Mouse (Mus musculus) megakaryocyte, embryonic 14.5 days (primary cell): ENCODE results near the gene Shc2.

Experiments used
- FLI1 ChIP-seq: IDR thresholded peaks from 2 replicates; pipeline ENCODE4 v1.6.1; 2012; ENCODE audit warnings: low read length, inconsistent platforms, mixed read lengths
- GATA1 ChIP-seq: IDR thresholded peaks from 3 replicates; pipeline ENCODE4 v1.6.1; 2012; ENCODE audit warnings: mixed read lengths, low read length, inconsistent platforms, borderline replicate concordance

GRCm38 (mm10) chr10:79683726-79684640 lies 46.3 kb upstream of the Shc2 start:
- TF ChIP-seq GATA1 (no peak), FLI1 (no peak)
